Mouse (Mus musculus): ENCODE measurements around the gene Slco3a1.

The Slco3a1 gene

GRCm38 (mm10) chr7:74527689-74528088, 26.9 kb downstream of the Slco3a1 start:
- no peak for DNase-seq

GRCm38 (mm10) chr7:74526030-74526429, 28.6 kb downstream of the Slco3a1 start:
- DNase-seq = no peak

- DNase-seq = no peak
Measured at GRCm38 (mm10) chr7:74525586-74525985, 29.0 kb downstream of the Slco3a1 start.

GRCm38 (mm10) chr7:74524188-74524971, 30.2 kb downstream of the Slco3a1 start:
- DNase-seq = peak; percentile 57 to 75

DNA sequence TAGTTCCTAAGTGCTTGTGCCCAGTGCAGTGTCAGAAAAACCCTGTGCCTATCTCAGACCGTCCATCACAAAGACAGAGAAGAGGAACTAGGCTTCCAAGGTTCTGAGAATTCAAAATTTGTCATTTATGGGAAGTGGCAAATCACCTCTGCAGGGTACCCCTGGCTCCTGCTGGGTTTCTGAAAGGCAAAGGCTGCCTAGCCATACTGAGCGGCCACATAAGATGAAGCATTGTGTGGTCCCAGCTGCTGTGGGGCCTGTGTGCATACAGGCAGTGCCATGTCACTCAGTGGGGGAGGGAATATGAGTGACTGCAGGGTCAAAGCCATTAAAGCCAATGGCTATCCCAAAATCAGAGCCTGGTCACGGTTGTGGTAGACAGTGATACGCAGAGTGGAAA, 31.5 kb downstream of the Slco3a1 start:
- no peak for DNase-seq

DNA sequence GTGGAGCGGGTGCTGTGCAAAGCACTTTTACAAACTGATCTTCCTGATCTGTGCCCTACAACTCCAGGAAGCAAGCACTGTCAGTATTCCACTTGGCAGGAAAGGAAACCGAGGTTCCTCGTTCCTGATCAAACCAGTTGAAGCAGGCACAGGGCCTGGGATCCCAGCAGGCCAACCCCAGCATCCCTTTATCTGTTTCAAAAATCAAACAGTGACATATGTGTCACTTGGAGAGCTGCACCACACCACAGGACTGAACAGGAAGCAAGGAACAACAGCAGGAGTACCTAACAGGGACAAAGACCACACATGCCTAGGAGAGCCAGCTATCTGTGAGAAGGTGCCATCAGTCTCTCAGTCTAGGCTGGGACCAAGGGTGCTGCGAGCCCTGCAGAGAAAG, 32.3 kb downstream of the Slco3a1 start:
- DNase-seq = no peak

GRCm38 (mm10) chr7:74519386-74519785, 35.2 kb downstream of the Slco3a1 start:
- DNase-seq = no peak

DNA sequence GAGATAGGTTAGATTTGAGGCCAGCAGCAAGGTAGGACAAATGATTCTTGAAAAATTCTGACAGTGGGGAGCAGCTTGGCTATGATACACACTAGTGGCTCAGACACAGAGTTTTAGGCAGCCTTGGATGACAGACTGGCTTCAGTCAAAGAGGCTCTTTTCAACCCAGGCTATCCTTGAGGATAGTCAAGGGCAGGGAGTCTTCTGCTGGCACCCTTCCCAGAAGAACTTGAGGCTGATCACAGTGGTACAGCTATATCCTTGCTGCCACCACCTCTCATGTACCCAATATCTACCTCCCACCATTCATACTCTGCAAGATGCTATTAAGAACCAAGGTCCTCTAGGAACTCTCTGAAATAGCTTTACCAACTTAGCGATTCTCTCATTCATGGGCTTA, 35.8 kb downstream of the Slco3a1 start:
- DNase-seq = no peak

DNA sequence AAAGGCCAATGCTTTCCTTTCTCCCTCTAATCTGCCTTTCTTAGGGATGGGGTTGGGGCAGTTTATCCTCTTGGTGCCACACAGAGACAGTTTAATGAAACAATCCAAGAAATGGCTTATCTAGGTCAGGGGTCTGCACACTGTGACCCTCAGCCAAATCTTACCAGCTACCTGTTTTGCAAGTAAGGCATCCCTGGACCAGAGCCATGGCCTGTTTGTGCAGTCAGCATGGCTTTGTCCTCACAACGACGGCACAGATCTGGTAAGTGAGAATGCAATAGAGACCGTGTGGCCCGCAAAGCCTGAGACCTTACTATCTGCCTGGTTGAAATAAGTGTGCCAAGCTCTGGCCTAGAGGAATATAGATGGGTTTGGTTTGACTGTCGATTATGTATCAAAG, 36.3 kb downstream of the Slco3a1 start:
- DNase-seq = no peak

DNA sequence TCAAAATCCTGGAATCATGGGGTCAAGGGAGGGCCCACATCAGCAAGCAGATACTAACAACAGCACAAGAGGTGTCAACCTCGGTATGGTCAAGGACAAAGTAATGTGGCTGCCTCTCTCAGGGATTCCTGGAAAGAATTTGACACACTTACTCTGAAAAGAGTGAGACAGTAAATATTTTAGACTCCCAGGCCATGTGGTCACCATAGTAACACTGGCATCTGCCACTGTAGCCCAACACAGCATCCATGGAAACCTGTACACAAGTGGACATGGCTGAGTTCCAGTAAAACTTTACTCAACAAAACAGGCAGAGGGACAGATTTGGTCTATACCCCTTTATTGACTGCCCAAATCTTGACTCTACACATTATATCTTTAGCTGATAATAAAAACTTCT, 43.9 kb downstream of the Slco3a1 start:
- DNase-seq = no peak

DNA sequence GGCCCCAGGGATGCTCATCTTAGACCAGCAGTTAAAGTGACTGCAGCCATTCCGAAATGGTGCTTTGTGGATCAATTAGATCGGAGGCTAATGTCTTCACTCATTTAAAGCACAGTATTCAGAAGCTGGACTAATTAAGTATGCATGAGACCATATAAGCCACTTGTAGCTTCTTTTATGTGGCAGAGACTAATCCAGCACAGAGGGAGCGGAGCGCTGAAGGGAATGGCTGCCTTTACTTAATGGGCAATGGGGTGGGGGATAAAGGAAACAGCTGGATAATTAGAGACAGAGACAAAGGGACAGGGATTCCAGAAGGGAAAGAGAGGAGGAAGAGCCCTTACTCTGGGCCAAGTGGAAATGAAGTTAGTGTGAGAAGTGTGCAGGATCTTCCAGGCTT, 46.4 kb downstream of the Slco3a1 start:
- DNase-seq = no peak

- no peak for DNase-seq
Measured at GRCm38 (mm10) chr7:74506856-74507255, 47.7 kb downstream of the Slco3a1 start.

GRCm38 (mm10) chr7:74505635-74506034, 48.9 kb downstream of the Slco3a1 start:
- no peak for DNase-seq

DNA sequence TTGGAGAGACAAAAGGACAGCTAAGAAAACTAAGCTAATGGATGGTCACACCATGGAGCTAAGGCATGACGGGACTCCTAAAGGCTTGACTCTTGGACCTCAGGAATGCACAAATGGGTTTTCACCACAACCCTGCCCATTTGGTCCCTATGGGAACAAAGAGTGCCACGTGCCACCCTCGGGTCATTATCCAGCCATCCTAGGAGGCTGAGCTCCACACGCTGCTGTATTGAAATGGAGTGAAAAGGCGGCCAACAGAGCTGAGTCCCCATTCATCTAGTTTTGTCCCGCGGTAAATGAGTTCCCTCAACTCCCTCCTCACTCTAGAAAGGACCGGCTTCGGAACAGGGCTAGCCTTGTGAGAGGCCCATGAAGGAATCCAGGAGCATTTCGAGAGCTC, 53.4 kb downstream of the Slco3a1 start:
- no peak for DNase-seq

- DNase-seq = no peak
Measured at GRCm38 (mm10) chr7:74499470-74499869, 55.1 kb downstream of the Slco3a1 start.

- DNase-seq = no peak
Measured at GRCm38 (mm10) chr7:74498266-74498980, 56.2 kb downstream of the Slco3a1 start.

DNA sequence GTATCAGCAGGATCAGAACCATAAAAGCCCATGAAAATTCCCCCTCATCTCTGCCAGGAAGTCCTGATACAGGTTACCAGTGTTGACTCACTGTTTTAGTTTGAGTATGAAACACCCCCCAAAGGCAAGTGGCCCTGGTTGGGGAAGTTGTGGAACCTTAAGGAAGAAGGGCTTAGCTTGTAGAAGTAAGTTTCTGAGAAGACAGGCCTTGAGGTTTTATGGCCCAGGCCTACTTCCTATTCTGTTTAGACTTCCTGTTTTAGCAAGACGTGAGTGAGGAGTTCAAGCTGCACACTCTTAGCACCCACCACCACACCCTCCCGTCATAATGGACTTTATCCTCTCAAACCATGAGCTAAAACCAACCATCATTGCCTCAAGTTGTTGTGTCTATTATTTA, 57.4 kb downstream of the Slco3a1 start:
- no peak for DNase-seq

DNA sequence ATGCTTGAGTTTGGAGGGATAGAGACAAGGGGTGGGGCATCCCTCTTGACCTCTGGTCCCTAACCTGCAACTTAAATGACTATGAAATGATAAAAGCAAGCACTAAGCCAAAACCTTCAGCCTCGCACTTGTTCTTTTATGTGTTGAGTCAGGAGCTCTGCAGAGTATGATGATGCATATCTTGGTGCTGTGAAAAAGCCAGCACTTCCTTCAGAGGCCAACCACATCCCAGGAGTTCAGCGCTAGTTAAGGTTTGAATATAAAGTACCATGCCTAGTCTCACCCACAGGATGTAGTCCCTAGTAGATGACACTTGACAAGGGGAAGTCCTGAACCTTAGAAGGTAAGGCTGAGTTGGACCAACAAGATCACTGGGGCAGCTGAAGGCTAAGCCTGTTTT, 59.1 kb downstream of the Slco3a1 start:
- no peak for DNase-seq

DNA sequence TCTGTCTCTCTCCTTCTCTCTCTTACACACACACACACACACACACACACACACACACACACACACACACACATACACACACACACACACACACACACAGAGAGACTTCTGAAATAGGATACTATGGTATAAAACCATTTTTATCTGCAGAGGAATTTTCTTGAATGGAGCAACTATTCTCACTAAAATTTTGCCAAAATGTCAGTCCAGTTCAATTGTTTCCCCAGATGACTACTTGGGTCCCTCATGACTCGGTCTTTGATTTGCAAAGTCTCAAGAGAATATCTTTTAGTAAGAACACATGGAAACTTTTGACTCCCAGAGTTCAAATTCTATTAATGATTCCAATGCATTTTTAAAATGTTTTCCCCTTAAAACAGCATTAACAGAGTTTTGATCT, 60.8 kb downstream of the Slco3a1 start:
- no peak for DNase-seq

GRCm38 (mm10) chr7:74491683-74492355, 62.8 kb downstream of the Slco3a1 start:
- no peak for DNase-seq

DNA sequence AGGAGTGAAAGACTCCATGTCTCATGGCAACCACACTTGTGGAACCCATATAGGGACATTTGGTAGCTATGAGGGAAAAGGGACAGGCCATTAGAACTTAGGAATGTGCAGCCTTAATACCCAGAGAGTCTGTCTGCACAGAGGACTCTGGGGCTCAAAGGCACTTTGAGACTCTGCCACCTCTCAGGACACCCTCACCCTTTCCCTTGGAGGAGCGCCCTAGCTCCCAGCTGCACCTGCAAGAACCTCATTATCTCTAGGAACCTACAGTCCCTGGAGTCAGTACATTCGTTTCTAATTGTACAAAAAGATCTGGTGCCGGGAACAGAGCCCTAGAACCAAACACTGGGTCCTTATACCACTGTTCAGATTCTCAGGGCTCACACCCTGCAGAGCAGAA, 66.4 kb downstream of the Slco3a1 start:
- DNase-seq = no peak

- no peak for DNase-seq
Measured at GRCm38 (mm10) chr7:74487727-74488126, 66.9 kb downstream of the Slco3a1 start.

DNA sequence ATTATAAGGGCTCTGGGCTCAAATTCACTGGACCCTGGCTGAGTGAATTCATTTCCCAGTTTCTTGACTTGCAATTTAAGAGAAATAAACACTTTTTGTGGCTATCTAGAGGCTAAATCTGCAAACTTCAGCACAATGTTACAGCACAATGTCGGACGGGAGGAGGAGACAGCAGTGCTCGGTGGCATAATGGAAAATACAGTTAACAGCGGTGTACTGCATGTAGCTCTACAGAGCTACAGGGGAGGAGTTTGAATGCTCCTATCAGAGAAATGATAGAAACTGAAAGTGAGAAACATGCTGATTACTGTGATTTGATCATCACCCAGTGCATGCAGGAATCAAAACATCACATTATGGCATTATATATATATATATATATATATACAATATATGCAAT, 68.5 kb downstream of the Slco3a1 start:
- DNase-seq = no peak

DNA sequence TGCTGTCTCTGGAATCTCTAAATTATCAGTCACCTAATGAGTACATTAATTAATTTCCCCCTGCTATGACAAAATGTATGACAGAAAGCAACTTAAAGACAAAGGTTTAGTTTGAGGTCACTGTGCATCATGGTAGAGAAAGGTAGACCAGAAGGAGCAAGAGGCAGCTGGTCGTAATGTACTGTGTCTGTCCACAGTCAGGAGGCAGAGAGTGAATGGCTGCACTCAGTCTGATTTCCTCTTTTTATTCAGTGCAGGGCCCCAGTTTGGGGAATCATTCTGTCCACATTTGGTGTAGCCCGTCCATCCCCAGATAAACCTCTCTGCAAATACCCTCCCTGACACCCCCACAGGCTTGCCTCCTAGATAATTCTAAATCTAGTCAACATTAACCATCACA, 68.9 kb downstream of the Slco3a1 start:
- no peak for DNase-seq

All from kidney, postnatal 25 days (tissue).